Mouse (Mus musculus) effector memory CD4-positive, alpha-beta T cell, adult 5 months (primary cell): ENCODE data around the gene Adam15. TPM values are rescaled to one million over a fixed set of nuclear protein-coding genes. Genes with fewer than 3 reads are reported as not detected.

Experiments
- polyA plus RNA-seq: library from polyadenylated mRNA; unstranded; fragments of 100-300 nt; shearing (Covaris generic); gene quantifications from one replicate; pipeline ENCODE4 v1.2.1, GENCODE M21; 2017

The Adam15 gene
- polyA plus RNA-seq = 21.7 TPM

DNA sequence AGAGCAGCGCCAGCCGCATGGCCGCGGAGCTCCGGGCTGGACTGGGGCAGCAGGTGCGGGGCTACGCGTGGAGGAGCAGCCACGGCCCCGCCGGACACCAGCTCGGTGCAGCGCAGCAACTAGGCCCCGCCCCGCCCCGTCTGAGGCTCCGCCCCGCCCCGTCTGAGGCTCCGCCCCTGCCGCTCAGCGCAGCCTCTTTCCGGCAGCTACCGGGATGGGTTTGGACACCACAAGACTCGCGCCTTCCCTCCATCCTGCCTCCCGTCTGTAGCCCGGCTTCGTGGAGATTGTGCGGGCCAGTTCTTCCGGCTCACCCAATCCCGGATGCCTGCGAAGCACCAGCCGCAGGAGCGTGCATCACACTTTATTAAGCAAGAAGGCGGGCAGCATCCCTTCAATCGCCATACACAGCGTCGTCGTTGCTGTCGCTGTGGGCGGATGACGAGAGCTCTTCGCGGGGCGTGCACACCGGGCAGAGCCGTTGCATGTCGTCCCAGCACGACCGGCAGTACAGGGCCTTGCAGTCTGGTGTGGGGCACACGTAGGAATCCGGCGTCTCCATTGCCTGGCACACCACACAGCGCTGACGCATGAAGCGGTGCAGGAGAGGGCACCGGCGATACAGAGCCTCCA, at the start of gene Adam15:
Gene Adam15 (minus strand): TSS at position 128 of the 633 bp plus-strand sequence.

DNA sequence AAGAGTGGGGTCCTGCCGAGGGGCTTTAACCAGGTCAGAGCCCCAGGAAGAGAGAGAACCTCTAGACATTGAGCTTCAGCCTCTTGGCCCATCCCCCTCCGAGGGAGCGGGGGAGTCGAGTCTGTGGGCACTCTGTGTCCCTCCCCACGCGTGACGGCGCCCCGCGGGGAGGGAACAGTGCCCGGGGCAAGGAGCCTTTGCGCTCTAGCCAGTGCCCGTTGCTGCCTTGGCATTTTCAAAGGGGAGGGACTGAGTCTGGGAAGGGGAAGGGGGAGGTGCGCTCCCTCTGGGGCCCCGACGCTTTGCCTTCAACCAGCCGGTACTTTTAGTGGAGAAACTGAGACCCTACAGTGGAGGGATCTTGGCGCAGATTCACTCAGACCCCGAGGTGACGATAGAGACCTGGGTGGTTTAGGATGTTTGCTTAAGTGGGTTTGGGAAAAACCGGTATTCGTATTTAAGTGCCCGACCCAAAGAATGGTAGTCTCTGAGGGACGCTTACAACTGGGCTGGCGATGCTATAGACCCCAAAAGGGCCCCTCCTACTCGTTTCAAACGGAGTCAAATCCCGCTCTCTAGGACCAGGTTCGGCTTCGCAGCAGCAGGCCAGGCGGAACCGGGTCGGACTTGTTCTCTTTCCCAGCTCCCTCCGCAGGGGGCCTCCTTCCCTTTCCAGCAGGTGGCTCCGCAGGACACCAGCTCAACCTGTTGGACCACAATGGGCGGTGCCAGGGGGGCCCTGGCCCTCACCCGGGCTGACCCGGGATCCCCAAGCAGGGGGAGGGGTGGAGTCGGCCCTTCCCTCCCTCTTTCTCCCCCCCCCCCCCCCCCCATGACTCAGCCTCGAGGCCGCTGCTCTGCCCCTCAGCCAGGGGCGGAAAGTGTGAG, 44.5 kb upstream of the Adam15 start, which contains the start of gene Zbtb7b:
Gene Zbtb7b (minus strand): TSS at position 771 of the 888 bp plus-strand sequence.

DNA sequence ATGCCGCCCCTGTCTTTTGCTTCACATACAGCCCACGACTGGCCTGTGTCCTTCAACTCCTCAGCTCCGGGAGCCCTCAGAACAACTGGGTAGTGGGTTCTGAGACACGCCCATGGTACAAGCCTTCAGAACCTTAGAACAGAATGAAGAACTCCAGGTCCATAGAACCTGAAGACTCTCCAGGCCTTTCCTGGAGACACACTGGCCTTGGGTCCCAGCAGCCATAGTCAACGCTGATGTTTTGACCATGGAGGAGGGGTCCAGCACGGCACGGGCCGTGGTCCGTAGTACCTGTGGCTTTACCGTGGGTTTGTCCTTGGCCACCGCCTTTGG, 15.3 kb upstream of the Adam15 start, which contains the start of gene Dcst1:
Gene Dcst1 (minus strand): TSS at position 101 of the 333 bp plus-strand sequence.

DNA sequence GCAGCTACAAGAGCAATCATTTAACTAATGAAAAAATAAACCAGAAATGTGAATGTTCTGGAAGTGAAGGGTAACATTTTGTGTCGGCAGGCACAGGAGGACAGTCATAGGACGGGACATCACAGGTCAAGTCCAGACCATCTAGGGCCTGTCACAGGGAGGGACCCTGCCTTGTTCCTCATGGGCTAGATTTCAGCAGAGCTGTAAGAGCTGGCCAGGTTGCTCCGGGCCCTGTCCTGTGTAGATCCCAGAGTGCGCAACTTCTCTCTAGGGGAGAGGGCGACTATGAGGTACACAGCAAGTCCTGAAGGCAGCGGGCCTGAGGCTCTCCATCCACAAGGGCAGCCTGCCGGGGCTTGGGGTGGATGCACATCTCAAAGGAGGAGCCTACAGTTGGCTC, 11.9 kb upstream of the Adam15 start, which contains the start of gene Dcst2:
Gene Dcst2 (plus strand): TSS at position 301 of the 400 bp plus-strand sequence.

DNA sequence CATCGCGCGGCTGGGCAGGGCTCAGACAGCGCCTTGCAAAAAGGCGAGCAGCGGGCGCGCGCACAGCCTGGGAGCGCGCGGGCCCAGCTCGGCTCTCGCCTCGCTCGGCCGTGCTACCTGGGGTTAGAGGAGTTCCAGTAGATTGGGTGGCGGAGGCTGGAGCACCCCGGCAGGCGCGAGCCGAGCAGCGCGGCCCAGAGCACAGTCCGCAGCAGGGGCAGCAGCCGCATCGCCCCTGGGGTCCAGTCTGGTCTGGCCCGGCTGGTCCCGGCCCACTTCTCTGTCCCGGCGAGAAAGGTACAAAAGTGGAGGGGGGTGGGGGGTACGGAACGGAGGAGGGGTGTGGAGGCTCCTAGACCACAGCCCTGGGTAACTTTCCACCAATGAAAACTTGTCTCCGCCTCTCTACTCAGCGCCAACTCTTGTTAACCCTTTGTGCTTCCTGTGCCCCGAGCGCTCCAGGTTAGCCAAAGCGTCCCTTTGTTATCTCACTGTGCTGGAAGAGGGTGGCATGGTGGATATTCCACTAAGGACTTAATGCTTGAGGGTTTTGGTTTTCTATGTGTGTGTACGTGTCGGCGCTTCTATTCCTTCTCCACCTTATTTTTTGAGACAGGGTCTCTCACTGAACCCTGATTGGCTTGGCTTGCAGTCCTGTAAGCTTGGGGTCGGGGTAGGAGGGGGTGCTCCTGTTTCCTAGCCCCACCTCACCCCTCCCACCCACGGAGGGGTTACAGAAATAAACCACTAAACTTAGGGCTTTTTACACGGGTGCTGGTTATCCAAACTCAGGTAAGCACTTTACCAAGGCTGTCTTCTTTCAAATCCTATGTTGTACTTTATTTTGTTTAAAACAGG, 11.8 kb downstream of the Adam15 start, which contains the start of gene Efna4:
Gene Efna4 (minus strand): TSS at position 308 of the 858 bp plus-strand sequence.

DNA sequence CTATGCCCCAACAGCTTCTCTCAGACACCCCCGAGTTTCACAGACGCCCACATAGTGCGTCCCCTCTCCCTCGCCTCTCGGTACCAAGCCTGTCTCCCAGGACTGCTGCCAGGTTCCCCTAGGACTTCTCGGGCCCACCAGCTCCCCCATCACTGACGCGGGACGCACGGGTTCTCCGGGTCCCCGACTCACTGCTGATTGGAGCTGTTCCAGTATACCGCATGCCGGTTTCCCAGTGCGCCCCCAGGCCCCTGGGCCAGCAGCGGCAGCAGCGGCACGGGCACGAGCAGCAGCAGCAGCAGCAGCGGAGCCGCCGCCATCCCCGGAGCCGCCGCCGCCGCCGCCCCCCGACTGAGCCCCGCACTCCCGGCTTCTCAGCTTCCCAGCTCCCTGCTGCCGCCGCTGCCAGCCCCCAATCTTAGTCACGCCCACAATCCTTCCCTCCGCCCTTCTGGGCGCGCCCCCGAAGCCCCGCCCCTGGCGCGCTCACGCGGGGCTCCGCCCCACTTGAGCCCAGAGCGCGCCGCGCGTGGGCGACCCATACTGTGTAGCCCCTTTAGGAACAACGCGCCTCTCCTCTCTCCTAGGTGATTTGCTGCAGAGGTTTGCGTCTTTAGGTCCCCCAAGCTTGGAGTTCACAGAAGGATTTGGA, 27.2 kb downstream of the Adam15 start, which contains the start of gene Efna3:
Gene Efna3 (minus strand): TSS at position 452 of the 652 bp plus-strand sequence.

Other genes with a start within 250 kb of the Adam15 start
- not detected for gene Gm43738, start 248.9 kb downstream of the Adam15 start, polyA plus RNA-seq
- gene Fdps, start 248.0 kb downstream of the Adam15 start, polyA plus RNA-seq = 61.8 TPM
- gene Pklr, start 213.9 kb downstream of the Adam15 start, polyA plus RNA-seq = not detected
- 1.9 TPM for gene Hcn3, start 189.8 kb downstream of the Adam15 start, polyA plus RNA-seq
- gene Clk2, start 185.2 kb downstream of the Adam15 start, polyA plus RNA-seq = 86.6 TPM
- gene Scamp3, start 172.5 kb downstream of the Adam15 start, polyA plus RNA-seq = 232 TPM
- gene Fam189b, start 166.9 kb downstream of the Adam15 start, polyA plus RNA-seq = 94.4 TPM
- 79.2 TPM for gene Gba, start 147.1 kb downstream of the Adam15 start, polyA plus RNA-seq
- 1.6 TPM for gene Thbs3, start 134.8 kb downstream of the Adam15 start, polyA plus RNA-seq
- gene Mtx1, start 122.9 kb downstream of the Adam15 start, polyA plus RNA-seq = 87.7 TPM
- 7.2 TPM for gene Muc1, start 120.9 kb downstream of the Adam15 start, polyA plus RNA-seq
- 192 TPM for gene Krtcap2, start 104.0 kb downstream of the Adam15 start, polyA plus RNA-seq
- 2.7 TPM for gene Trim46, start 103.7 kb downstream of the Adam15 start, polyA plus RNA-seq
- 74.3 TPM for gene Dpm3, start 90.6 kb downstream of the Adam15 start, polyA plus RNA-seq
- 132 TPM for gene Slc50a1, start 79.4 kb downstream of the Adam15 start, polyA plus RNA-seq
- gene Efna1, start 68.9 kb downstream of the Adam15 start, polyA plus RNA-seq = 0.26 TPM
- not detected for gene Efna3, start 27.0 kb downstream of the Adam15 start, polyA plus RNA-seq
- gene Efna4, start 12.0 kb downstream of the Adam15 start, polyA plus RNA-seq = not detected
- not detected for gene Dcst2, start 12.0 kb upstream of the Adam15 start, polyA plus RNA-seq
- 0.37 TPM for gene Dcst1, start 15.3 kb upstream of the Adam15 start, polyA plus RNA-seq
- 17.3 TPM for gene Zbtb7b, start 44.8 kb upstream of the Adam15 start, polyA plus RNA-seq
- not detected for gene Lenep, start 52.8 kb upstream of the Adam15 start, polyA plus RNA-seq
- 27.4 TPM for gene Flad1, start 61.9 kb upstream of the Adam15 start, polyA plus RNA-seq
- 10.5 TPM for gene Cks1b, start 68.4 kb upstream of the Adam15 start, polyA plus RNA-seq
- 69.1 TPM for gene Shc1, start 68.4 kb upstream of the Adam15 start, polyA plus RNA-seq
- gene Pygo2, start 80.2 kb upstream of the Adam15 start, polyA plus RNA-seq = 37.8 TPM
- gene Pbxip1, start 86.7 kb upstream of the Adam15 start, polyA plus RNA-seq = 100 TPM
- 14.1 TPM for gene Pmvk, start 104.5 kb upstream of the Adam15 start, polyA plus RNA-seq
- gene Kcnn3, start 170.2 kb upstream of the Adam15 start, polyA plus RNA-seq = not detected